16 mouse cellular contexts compared by ENCODE assay signal in genomic region chr15:32423061-32423460, GRCm38 (mm10).
"Had no signal": no experiment of that assay in that cellular context is flagged by ENCODE, and none has a peak within 500 bp of the region (broad histone marks: within the 10 kb centered on the region; RNA-seq: fewer than 3 reads in every experiment).

No protein-coding gene starts in this region.

- DNase-seq: kidney, adult 2 months; kidney, postnatal 25 days; liver; liver, embryonic 13.5 days; retina, postnatal 1 day; right cerebral cortex, postnatal 25 days; spleen, adult 18-20 months; thymus, postnatal 25 days had no signal

- ATAC-seq: intestine, postnatal 0 days; lung, postnatal 0 days; midbrain, embryonic 13.5 days had no signal

- H3K27me3 ChIP-seq: limb, embryonic 13.5 days; liver, embryonic 13.5 days; midbrain, embryonic 13.5 days; stomach, embryonic 15.5 days had no signal

- H3K9me3 ChIP-seq: limb, embryonic 13.5 days; liver, embryonic 13.5 days; midbrain, embryonic 13.5 days; stomach, embryonic 15.5 days had no signal

- H3K9ac ChIP-seq: limb, embryonic 13.5 days; liver, embryonic 13.5 days; lung, embryonic 14.5 days; midbrain, embryonic 13.5 days; stomach, embryonic 15.5 days had no signal

- H3K27ac ChIP-seq: kidney, postnatal 0 days; limb, embryonic 13.5 days; liver, embryonic 13.5 days; macrophage; midbrain, embryonic 13.5 days; stomach, embryonic 15.5 days had no signal

- H3K4me3 ChIP-seq: limb, embryonic 13.5 days; liver, embryonic 13.5 days; midbrain, embryonic 13.5 days; stomach, embryonic 15.5 days had no signal

- H3K36me3 ChIP-seq: liver, embryonic 13.5 days; midbrain, embryonic 13.5 days; stomach, embryonic 15.5 days had no signal

- H3K4me2 ChIP-seq: limb, embryonic 13.5 days; liver, embryonic 13.5 days; lung, embryonic 14.5 days; midbrain, embryonic 13.5 days; stomach, embryonic 15.5 days had no signal

- H3K4me1 ChIP-seq: liver, embryonic 13.5 days; midbrain, embryonic 13.5 days; stomach, embryonic 15.5 days had no signal
